Mouse (Mus musculus) ES-E14 (cell line): ENCODE measurements at regions not wholly inside any gene's neighbourhood (a gene's known extent, or its start where the extent isn't known, plus 50 kb on each side); places are given as distances from the start of the nearest gene placed in this dataset.

Experiments
- DNase-seq: peaks from one replicate; pipeline ENCODE4 v3.0.0-alpha.2; 2013; ENCODE audit warnings: low read depth, low spot score
- H3K27ac ChIP-seq: 2 replicates; pipeline ENCODE4 v1.5.1; 2012; ENCODE audit warnings: low read depth, mild to moderate bottlenecking, low read length, moderate library complexity, mixed read lengths; ENCODE audit not compliant: poor library complexity, insufficient read depth, severe bottlenecking
- H3K36me3 ChIP-seq: 2 replicates; pipeline ENCODE4 v1.6.1; 2012; ENCODE audit warnings: mild to moderate bottlenecking, low read length, moderate library complexity, mixed read lengths; ENCODE audit not compliant: control insufficient read depth, poor library complexity, insufficient read depth, severe bottlenecking
- H3K4me1 ChIP-seq, 2 experiments: fragments of 150-350 bp in 1 of 2; sonication (generic) in 1 of 2; 2 replicates each; pipeline ENCODE4 v1.6.1; 2012; ENCODE audit warnings: low read length in 2 of 2, mild to moderate bottlenecking in 1 of 2, mixed read lengths in 1 of 2; ENCODE audit not compliant: control insufficient read depth in 2 of 2, insufficient read depth in 2 of 2, poor library complexity in 1 of 2
- H3K4me3 ChIP-seq, 2 experiments: fragments of 150-350 bp in 1 of 2; sonication (generic) in 1 of 2; 2 replicates each; pipeline ENCODE4 v1.5.1; 2012; ENCODE audit warnings: low read length in 2 of 2, low read depth in 1 of 2, mild to moderate bottlenecking in 1 of 2, mixed read lengths in 1 of 2; ENCODE audit not compliant: insufficient read depth in 1 of 2, poor library complexity in 1 of 2, severe bottlenecking in 1 of 2
- H3K9ac ChIP-seq: 2 replicates; pipeline ENCODE4 v1.6.1; 2012; ENCODE audit warnings: low read depth, mild to moderate bottlenecking, low read length, mixed read lengths; ENCODE audit not compliant: poor library complexity, insufficient read depth, severe bottlenecking
- H3K9me3 ChIP-seq: fragments of 150-350 bp; sonication (generic); 2 replicates; pipeline ENCODE4 v1.6.1; 2012; ENCODE audit warnings: low read depth, mild to moderate bottlenecking, low read length; ENCODE audit not compliant: control insufficient read depth, insufficient read depth
- CHD2 ChIP-seq: IDR thresholded peaks from 2 replicates; pipeline ENCODE4 v1.6.1; 2014; ENCODE audit warnings: mild to moderate bottlenecking, low read depth, low read length, inconsistent platforms
- HCFC1 ChIP-seq: IDR thresholded peaks from 2 replicates; pipeline ENCODE4 v1.6.1; 2012; ENCODE audit warnings: low read length, inconsistent platforms, borderline replicate concordance; ENCODE audit not compliant: insufficient read depth
- MAFK ChIP-seq: IDR thresholded peaks from 2 replicates; pipeline ENCODE4 v1.6.1; 2014; ENCODE audit warnings: mild to moderate bottlenecking, low read depth, low read length, inconsistent platforms; ENCODE audit not compliant: insufficient read depth
- ZC3H11A ChIP-seq: IDR thresholded peaks from 2 replicates; pipeline ENCODE4 v1.6.1; 2012; ENCODE audit warnings: low read depth, mild to moderate bottlenecking, inconsistent platforms, low read length, borderline replicate concordance
- ZNF384 ChIP-seq: IDR thresholded peaks from 2 replicates; pipeline ENCODE4 v1.6.1; 2012; ENCODE audit warnings: low read depth, low read length, inconsistent platforms
- in situ Hi-C, 2 experiments: fragments of 600-800 bp; cut with MboI; formaldehyde crosslinking; loops; one replicate each; pipeline ENCODE4 v1.15.1; 2025; ENCODE audit warnings: low sequenced_read_pairs in 2 of 2, inconsistent platforms in 1 of 2; ENCODE audit not compliant: unreplicated experiment in 2 of 2

DNA sequence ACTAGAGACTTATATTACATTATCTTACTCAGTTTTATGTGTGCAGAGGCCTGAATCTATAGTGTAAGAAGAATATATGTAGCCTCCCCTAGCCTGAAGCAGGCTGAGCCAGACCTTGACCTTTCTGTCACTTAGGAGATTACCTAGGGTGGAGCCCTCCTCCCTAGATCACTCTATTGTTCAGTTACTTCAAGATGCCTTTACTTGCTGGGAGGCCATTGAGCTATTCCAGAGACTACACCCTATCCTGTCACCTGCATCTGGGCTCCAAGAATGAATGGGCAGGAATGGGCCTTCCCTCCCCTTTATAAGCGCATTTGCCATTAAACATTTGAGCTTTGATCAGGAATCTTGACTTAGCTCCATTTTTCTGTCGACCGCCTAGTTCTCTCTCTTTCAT lies 846.9 kb upstream of the Gcfc2 start:
- H3K4me3 ChIP-seq = no peak overlapping the region
- no peaks in the 10 kb centered on the region for H3K36me3 ChIP-seq
- TF ChIP-seq MAFK (no peak), HCFC1 (no peak), ZNF384 (no peak), CHD2 (0 out of 2 replicates have a peak, but pooled peaks have one; percentile 24), ZC3H11A (no peak)
- no peak overlapping the region for H3K9ac ChIP-seq
- DNase-seq = peak; percentile 47
- in situ Hi-C loops = loop anchor here in 1 of 2 experiments (25.0 kb wide), 1 partner anchor 686 kb away; no protein-coding TSS in a partner anchor
- peaks cover 0 to 3% of the 10 kb centered on the region in 2 experiments; a peak in 1 of 4 replicates for H3K4me1 ChIP-seq
- H3K9me3 ChIP-seq = no peaks in the 10 kb centered on the region
- H3K27ac ChIP-seq = no peak overlapping the region
